Mouse (Mus musculus): Measurements from ENCODE around the gene Prom1.

- TF ChIP-seq POLR2A (IDR thresholded peaks at IDR 0.05; ENCODE audit: extremely low read depth, insufficient read depth, low read length) (no peak), CTCF (IDR thresholded peaks at IDR 0.05; ENCODE audit: low read depth, low read length) (no peak)
Measured at GRCm38 (mm10) chr5:43947330-43947977, 154.4 kb downstream of the Prom1 start.
